Mouse (Mus musculus): ENCODE measurements at regions not wholly inside any gene's neighbourhood (a gene's known extent, or its start where the extent isn't known, plus 50 kb on each side); places are given as distances from the start of the nearest gene placed in this dataset.
"Not testable (repeated sequence)": the region's sequence is repeated elsewhere in the genome, so short reads cannot be mapped to it uniquely, and the experiment has no call there.

DNA sequence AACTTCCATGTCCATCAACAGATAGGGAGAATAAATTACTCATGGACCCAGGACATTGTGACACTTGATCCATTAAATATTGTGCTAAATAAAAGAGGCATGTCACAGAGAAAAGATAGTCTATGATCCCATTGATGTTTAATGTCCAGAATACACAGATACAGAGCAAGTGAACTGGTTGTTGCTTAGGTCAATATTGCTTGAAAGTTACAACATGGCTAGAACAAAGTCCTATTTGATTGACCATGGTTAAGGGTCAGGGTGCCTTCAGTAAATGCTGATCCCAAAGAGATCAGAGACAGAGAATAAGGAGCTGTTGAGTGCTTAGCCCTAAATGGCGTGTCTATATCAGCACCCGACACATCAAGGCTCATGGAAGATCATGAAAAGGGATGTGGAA lies 50.7 kb upstream of the Cyp3a41b start:
- not testable (repeated sequence) for ATAC-seq (ENCODE audit: insufficient number of reproducible peaks, insufficient read depth, low FRiP score, low TSS enrichment); H3K9ac ChIP-seq; H3K36me3 ChIP-seq; H3K27me3 ChIP-seq; H3K4me2 ChIP-seq (replicated peaks); H3K4me1 ChIP-seq; H3K4me3 ChIP-seq; H3K27ac ChIP-seq
- H3K9me3 ChIP-seq = peaks cover 51% of the 10 kb centered on the region
- WGBS = 92% methylated on average over 2 of the region's 2 CpGs

Measured in embryonic facial prominence, embryonic 12.5 days (tissue).